Mouse (Mus musculus) heart, embryonic 12.5 days (tissue): ENCODE data around the gene Calcrl. TPM values are rescaled to one million over a fixed set of nuclear protein-coding genes. Genes with fewer than 3 reads are reported as not detected.
A peak's percentile ranks its signal among the peaks of the same experiment; 100 is the strongest.

ENCODE experiments used
- ATAC-seq: fragments of 200-750 bp; cut with Nextera tagmentation; 2 replicates; pipeline ENCODE4 v1.8.0; 2017; ENCODE audit warnings: moderate TSS enrichment, moderate library complexity; ENCODE audit not compliant: insufficient number of reproducible peaks, low FRiP score
- H3K27ac ChIP-seq: fragments of 300-500 bp; sonication (generic); 2 replicates; pipeline ENCODE4 v1.5.1; 2016; ENCODE audit warnings: mild to moderate bottlenecking, moderate library complexity; ENCODE audit not compliant: poor library complexity, severe bottlenecking
- H3K27me3 ChIP-seq: fragments of 300-500 bp; sonication (generic); replicated peaks from 2 replicates; pipeline ENCODE4 v1.6.1; 2016; ENCODE audit warnings: mild to moderate bottlenecking, moderate library complexity
- H3K36me3 ChIP-seq: fragments of 300-500 bp; sonication (generic); 2 replicates; pipeline ENCODE4 v1.6.1; 2016; ENCODE audit warnings: mild to moderate bottlenecking, moderate library complexity
- H3K4me1 ChIP-seq: fragments of 300-500 bp; sonication (generic); replicated peaks from 2 replicates; pipeline ENCODE4 v1.6.1; 2016; ENCODE audit warnings: mild to moderate bottlenecking
- H3K4me2 ChIP-seq: fragments of 300-500 bp; sonication (generic); 2 replicates; pipeline ENCODE4 v1.6.1; 2016; ENCODE audit warnings: mild to moderate bottlenecking, moderate library complexity
- H3K4me3 ChIP-seq: fragments of 300-500 bp; sonication (generic); 2 replicates; pipeline ENCODE4 v1.5.1; 2016; ENCODE audit warnings: mild to moderate bottlenecking
- H3K9ac ChIP-seq: fragments of 300-500 bp; sonication (generic); 2 replicates; pipeline ENCODE4 v1.6.1; 2016; ENCODE audit warnings: mild to moderate bottlenecking, moderate library complexity
- H3K9me3 ChIP-seq: fragments of 300-500 bp; sonication (generic); replicated peaks from 2 replicates; pipeline ENCODE4 v1.6.1; 2016; ENCODE audit warnings: mild to moderate bottlenecking, moderate library complexity
- WGBS: fragments of 180-500 bp; shearing (Covaris S2); methylation state at CpG from one replicate; pipeline ENCODE4 v1.1.7; 2016; 5-methylcytosine and 5-hydroxymethylcytosine counted together
- polyA plus RNA-seq: library from polyadenylated mRNA; unstranded; fragments of >200 nt; fragmentation: Nextera tagmentation; extraction: Ambion mirVana; gene quantifications from 2 replicates; pipeline ENCODE4 v1.2.1, GENCODE M21; 2016

Gene Calcrl
- polyA plus RNA-seq, result 65.1 and 69.5 TPM in 2 replicates

DNA sequence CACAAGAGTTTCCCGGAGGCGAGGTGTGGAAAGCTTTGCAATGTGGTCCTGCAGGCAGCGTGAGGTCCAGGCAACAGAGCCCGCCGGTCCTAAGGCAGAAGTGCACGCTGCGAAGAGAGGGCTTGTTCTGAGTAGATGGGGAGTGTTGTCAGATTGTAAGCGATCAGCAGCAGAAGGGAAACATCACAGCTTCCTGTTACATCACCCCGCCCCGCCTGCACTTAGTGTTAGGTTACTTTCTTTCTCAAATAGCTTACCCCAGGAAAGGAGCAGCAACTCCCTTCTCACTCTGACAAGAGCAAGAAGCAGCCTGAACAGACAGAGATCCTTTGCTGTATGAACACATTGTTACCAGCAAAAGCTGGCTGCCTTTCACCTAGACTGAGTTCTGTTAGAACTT lies at the start of gene Calcrl:
Gene Calcrl (minus strand): TSS at position 274 of the 400 bp plus-strand sequence.
- peak within 1 kb of the TSS; percentile 62 for H3K4me2 ChIP-seq
- peak; percentile 88 for ATAC-seq
- no peaks in the 10 kb centered on the region for H3K9me3 ChIP-seq
- H3K36me3 ChIP-seq, result no peaks in the 10 kb centered on the region
- H3K27ac ChIP-seq, result peak within 1 kb of the TSS; percentile 75
- peak within 1 kb of the TSS; percentile 65 for H3K9ac ChIP-seq
- H3K4me1 ChIP-seq, result no peaks in the 10 kb centered on the region
- peak within 1 kb of the TSS; percentile 50 for H3K4me3 ChIP-seq
- H3K27me3 ChIP-seq, result no peaks in the 10 kb centered on the region
- 0% methylated on average over 10 of the region's 10 CpGs for WGBS

DNA sequence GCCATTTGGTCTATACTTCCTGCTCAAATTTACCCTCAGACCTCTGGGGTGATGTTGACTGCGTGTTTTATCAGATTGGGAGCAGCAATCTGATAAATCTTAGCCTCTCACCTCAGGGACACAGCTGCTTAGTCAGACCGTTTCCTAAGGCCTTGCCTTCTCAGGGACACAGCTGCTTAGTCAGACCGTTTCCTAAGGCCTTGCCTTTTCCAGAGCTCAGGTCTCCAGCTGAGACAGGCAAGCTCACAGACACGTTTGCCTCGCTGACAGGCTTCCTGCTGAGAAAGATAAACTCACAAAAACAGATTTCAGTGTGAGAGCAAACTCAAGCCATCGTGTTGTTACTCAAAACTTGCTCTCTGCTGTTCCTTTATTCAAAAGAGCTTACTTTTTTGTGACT lies 49.4 kb upstream of the Calcrl start:
- ATAC-seq, result 0 out of 2 replicates have a peak, but pooled peaks have one; percentile 48

GRCm38 (mm10) chr2:84473941-84474530 lies 48.8 kb upstream of the Calcrl start:
- peaks cover 35% of the 10 kb centered on the region for H3K4me1 ChIP-seq
- H3K4me2 ChIP-seq, result peak overlapping the region; percentile 33
- H3K27me3 ChIP-seq, result no peaks in the 10 kb centered on the region
- no peak for ATAC-seq
- peak overlapping the region; percentile 64 for H3K9ac ChIP-seq
- peaks cover 2% of the 10 kb centered on the region; the same call in 1 of the 2 replicates for H3K9me3 ChIP-seq
- no peak overlapping the region for H3K4me3 ChIP-seq
- H3K36me3 ChIP-seq, result peaks cover 28% of the 10 kb centered on the region
- WGBS, result 44% methylated on average over 14 of the region's 14 CpGs
- peak overlapping the region; percentile 98 for H3K27ac ChIP-seq

More for the DNA sequence above, 49.4 kb upstream of the Calcrl start:
- Histone ChIP-seq H3K4me1 (peaks cover 35% of the 10 kb centered on the region), H3K27me3 (no peaks in the 10 kb centered on the region), H3K9me3 (no peaks in the 10 kb centered on the region), H3K9ac (peak overlapping the region; percentile 64), H3K4me3 (no peak overlapping the region), H3K36me3 (peaks cover 22% of the 10 kb centered on the region), H3K27ac (peak overlapping the region; percentile 98), H3K4me2 (peak overlapping the region; percentile 33)
- WGBS, result 3% methylated on average over 6 of the region's 6 CpGs

GRCm38 (mm10) chr2:84467391-84467790 lies 42.2 kb upstream of the Calcrl start:
- Histone ChIP-seq H3K36me3 (peaks cover 47% of the 10 kb centered on the region), H3K9me3 (peaks cover 4% of the 10 kb centered on the region; the same call in 1 of the 2 replicates), H3K4me2 (no peak overlapping the region), H3K27me3 (no peaks in the 10 kb centered on the region), H3K4me3 (no peak overlapping the region), H3K4me1 (peaks cover 19% of the 10 kb centered on the region), H3K27ac (peak overlapping the region; percentile 39; the same call in 1 of the 2 replicates), H3K9ac (no peak overlapping the region)
- ATAC-seq, result no peak
- 80% methylated on average over 4 of the region's 4 CpGs for WGBS

- Histone ChIP-seq H3K36me3 (peaks cover 40% of the 10 kb centered on the region), H3K27ac (peak overlapping the region; percentile 85), H3K9ac (peak overlapping the region; percentile 25; the same call in 1 of the 2 replicates), H3K4me1 (peaks cover 23% of the 10 kb centered on the region), H3K4me3 (no peak overlapping the region), H3K9me3 (peaks cover 4% of the 10 kb centered on the region; the same call in 1 of the 2 replicates), H3K27me3 (no peaks in the 10 kb centered on the region), H3K4me2 (peak overlapping the region; percentile 39)
- peak; percentile 93 for ATAC-seq
- 7% methylated on average over 7 of the region's 7 CpGs for whole genome bisulfite sequencing
These were observed 39.7 kb upstream of the Calcrl start for GRCm38 (mm10) chr2:84464956-84465355.

DNA sequence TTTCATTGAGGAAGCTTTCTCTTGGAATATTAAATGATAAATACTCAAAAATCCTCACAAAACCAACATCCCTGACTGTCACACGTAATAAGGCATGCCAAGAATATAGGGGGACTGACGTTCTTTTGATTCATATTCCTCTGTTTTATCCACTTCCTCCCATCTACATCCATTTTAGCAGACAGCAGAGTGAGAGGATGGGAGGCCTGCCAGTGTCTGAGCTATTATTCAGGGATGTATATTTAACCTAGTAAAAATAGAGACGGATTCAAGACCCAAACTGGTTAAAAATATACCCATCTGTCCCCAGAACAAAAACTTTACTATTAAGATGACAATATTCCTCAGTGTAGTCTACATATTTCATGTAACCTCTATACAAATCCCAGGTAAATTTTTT lies 37.2 kb upstream of the Calcrl start:
- Histone ChIP-seq H3K27ac (no peak overlapping the region), H3K9ac (no peak overlapping the region), H3K4me3 (no peak overlapping the region), H3K27me3 (no peaks in the 10 kb centered on the region), H3K36me3 (peaks cover 21% of the 10 kb centered on the region; the same call in 1 of the 2 replicates), H3K4me2 (no peak overlapping the region), H3K4me1 (peaks cover 28% of the 10 kb centered on the region), H3K9me3 (no peaks in the 10 kb centered on the region; the same call in 1 of the 2 replicates)
- no peak for ATAC-seq
- WGBS, result 83% methylated on average over 3 of the region's 3 CpGs

DNA sequence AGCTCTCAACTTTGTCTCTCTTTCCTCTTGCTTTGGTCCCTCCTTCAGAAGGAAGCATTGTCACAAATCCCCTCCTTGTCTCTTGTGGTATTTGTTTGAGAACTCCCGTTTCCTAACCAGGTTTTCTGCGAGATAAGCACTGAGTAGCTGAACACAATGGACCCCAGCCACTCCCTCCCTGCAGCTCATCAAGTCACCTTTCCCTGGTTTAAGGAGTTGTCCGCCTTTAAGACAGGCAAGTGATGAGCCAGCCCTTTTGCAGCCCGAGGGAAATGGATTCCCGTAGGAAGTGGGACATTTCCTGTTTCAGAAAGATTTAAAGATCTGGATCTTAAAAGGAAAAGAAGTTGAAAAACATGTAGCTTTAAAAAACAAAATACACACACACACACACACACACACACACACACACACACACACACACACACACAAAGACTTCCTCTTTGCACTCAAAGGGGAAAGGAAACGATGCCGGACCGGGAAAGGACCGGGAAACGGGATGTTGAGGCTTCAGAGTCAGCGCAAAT lies 34.5 kb upstream of the Calcrl start:
- WGBS, result 51% methylated on average over 11 of the region's 11 CpGs
- H3K4me2 ChIP-seq, result peak overlapping the region; percentile 5; the same call in 1 of the 2 replicates

DNA sequence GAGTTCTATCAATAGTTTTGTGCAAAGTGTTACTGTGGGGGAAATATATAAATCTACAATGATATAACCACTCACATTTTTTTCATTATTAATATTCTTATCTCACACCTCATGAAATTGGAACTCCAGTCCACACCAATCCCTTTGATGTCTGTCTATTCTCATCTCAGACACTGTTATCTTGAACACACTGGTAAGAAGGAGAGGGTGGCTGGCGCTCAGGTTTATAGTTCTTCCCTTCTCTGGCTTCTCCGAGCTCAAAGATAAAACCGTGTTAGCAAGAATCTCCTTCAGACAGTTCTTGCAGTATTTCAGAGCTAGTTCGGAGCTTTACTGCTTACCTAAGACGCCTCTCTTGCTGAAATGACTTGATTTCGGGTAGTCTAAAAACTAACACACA lies 32.0 kb upstream of the Calcrl start:
- H3K9ac ChIP-seq, result no peak overlapping the region
- WGBS, result 36% methylated on average over 6 of the region's 6 CpGs
- H3K9me3 ChIP-seq, result no peaks in the 10 kb centered on the region
- 0 out of 2 replicates have a peak, but pooled peaks cover 4% of the 10 kb centered on the region for H3K36me3 ChIP-seq
- ATAC-seq, result no peak
- no peak overlapping the region for H3K4me2 ChIP-seq
- H3K27me3 ChIP-seq, result no peaks in the 10 kb centered on the region
- no peak overlapping the region for H3K4me3 ChIP-seq
- peaks cover 20% of the 10 kb centered on the region; the same call in 1 of the 2 replicates for H3K4me1 ChIP-seq
- H3K27ac ChIP-seq, result no peak overlapping the region

More for the DNA sequence above, 34.5 kb upstream of the Calcrl start:
- no peak overlapping the region for H3K4me3 ChIP-seq
- no peak overlapping the region for H3K9ac ChIP-seq
- no peaks in the 10 kb centered on the region for H3K27me3 ChIP-seq
- no peaks in the 10 kb centered on the region; the same call in 1 of the 2 replicates for H3K9me3 ChIP-seq
- peak overlapping the region; percentile 25; the same call in 1 of the 2 replicates for H3K27ac ChIP-seq
- peaks cover 23% of the 10 kb centered on the region for H3K4me1 ChIP-seq
- H3K36me3 ChIP-seq, result peaks cover 18% of the 10 kb centered on the region; the same call in 1 of the 2 replicates
- ATAC-seq, result peak; percentile 72

DNA sequence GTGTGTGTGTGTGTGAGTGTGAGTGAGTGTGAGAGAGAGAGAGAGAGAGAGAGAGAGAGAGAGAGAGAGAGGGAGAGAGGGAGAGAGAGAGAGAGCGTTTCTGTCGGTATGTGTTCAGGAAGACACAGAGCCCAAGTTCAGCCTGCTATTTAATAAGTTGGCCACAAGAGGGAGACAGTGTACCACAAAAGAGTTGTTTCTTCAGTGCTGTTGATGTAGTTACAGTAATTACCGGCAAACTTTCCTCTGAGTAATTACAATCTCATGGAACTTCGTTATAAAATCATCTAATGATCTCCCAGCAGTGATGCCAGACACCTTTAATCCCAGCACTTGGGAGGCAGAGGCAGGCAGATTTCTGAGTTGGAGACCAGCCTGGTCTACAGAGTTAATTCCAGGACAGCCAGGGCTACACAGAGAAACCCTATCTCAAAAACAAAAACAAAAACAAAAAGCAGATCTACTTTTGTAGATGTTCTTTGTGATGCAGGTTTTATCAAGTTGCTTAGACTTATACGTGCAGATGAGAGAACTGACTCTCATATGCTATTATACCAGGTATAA lies 30.1 kb upstream of the Calcrl start:
- ATAC-seq, result no peak; the same call in 1 of the 2 replicates
- 0 out of 2 replicates have a peak overlapping the region, but pooled peaks have one; percentile 23 for H3K27ac ChIP-seq
- peaks cover 16% of the 10 kb centered on the region; the same call in 1 of the 2 replicates for H3K4me1 ChIP-seq
- H3K9me3 ChIP-seq, result no peaks in the 10 kb centered on the region
- no peaks in the 10 kb centered on the region for H3K27me3 ChIP-seq
- H3K36me3 ChIP-seq, result no peaks in the 10 kb centered on the region
- peak overlapping the region; percentile 54; the same call in 1 of the 2 replicates for H3K9ac ChIP-seq
- H3K4me2 ChIP-seq, result peak overlapping the region; percentile 45
- WGBS, result 6% methylated on average over 5 of the region's 5 CpGs
- H3K4me3 ChIP-seq, result no peak overlapping the region

DNA sequence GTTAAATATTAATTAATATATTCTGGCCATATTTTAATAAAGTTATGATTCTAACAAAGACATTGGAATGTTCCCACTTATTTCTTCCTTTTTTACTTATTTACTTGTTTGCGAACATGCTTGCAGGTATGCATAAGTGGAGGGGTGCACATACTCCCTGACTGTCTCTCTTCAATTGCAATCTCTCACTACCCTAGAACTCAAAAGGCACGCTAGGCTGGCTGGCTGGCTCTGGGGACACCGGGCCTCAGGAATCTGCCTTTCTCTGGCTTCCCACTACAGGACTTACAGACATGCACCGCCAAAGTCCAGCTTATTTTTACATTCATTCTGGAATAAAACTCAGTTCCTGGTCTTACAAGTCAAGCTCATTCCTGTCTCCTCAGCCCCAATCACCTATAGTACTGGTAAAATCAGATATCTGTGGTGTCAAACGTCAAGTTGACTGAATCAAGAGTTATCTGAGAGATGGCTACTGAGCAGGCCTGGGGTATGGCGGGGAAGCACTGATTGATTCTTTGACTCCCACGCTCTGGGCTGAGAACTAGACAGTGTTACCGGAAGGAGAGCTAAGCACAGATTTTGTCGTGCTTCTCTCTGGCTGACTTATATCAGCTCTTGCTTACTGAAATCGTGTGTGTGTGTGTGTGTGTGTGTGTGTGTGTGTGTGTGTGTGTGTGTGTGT lies 29.5 kb upstream of the Calcrl start:
- no peak for ATAC-seq
- H3K9me3 ChIP-seq, result no peaks in the 10 kb centered on the region
- WGBS, result 50% methylated on average over 10 of the region's 10 CpGs
- no peak overlapping the region for H3K4me3 ChIP-seq
- peak overlapping the region; percentile 54 for H3K9ac ChIP-seq
- H3K4me2 ChIP-seq, result peak overlapping the region; percentile 45
- H3K36me3 ChIP-seq, result no peaks in the 10 kb centered on the region
- no peaks in the 10 kb centered on the region for H3K27me3 ChIP-seq
- H3K4me1 ChIP-seq, result peaks cover 16% of the 10 kb centered on the region; the same call in 1 of the 2 replicates
- 0 out of 2 replicates have a peak overlapping the region, but pooled peaks have one; percentile 23 for H3K27ac ChIP-seq
